Mouse (Mus musculus) heart, embryonic 15.5 days (tissue): ENCODE measurements around the gene Loxl3. TPM values are rescaled to one million over a fixed set of nuclear protein-coding genes. Genes with fewer than 3 reads are reported as not detected.

Experiments
- ATAC-seq: fragments of 200-750 bp; cut with Nextera tagmentation; replicated peaks from 2 replicates; pipeline ENCODE4 v1.8.0; 2017; ENCODE audit warnings: low read depth, moderate TSS enrichment; ENCODE audit not compliant: insufficient number of reproducible peaks, insufficient read depth, low FRiP score
- H3K27ac ChIP-seq: fragments of 300-500 bp; sonication (generic); 2 replicates; pipeline ENCODE4 v1.5.1; 2015; ENCODE audit warnings: mild to moderate bottlenecking, inconsistent platforms
- H3K27me3 ChIP-seq: fragments of 300-500 bp; sonication (generic); 2 replicates; pipeline ENCODE4 v1.6.1; 2015; ENCODE audit warnings: inconsistent platforms
- H3K36me3 ChIP-seq: fragments of 300-500 bp; sonication (generic); 2 replicates; pipeline ENCODE4 v1.6.1; 2015; ENCODE audit warnings: mild to moderate bottlenecking, inconsistent platforms
- H3K4me1 ChIP-seq: fragments of 300-500 bp; sonication (generic); replicated peaks from 2 replicates; pipeline ENCODE4 v1.6.1; 2015; ENCODE audit warnings: inconsistent platforms
- H3K4me2 ChIP-seq: fragments of 300-500 bp; sonication (generic); 2 replicates; pipeline ENCODE4 v1.6.1; 2015; ENCODE audit warnings: inconsistent platforms, mild to moderate bottlenecking, moderate library complexity
- H3K4me3 ChIP-seq: fragments of 300-500 bp; sonication (generic); 2 replicates; pipeline ENCODE4 v1.5.1; 2015; ENCODE audit warnings: mild to moderate bottlenecking, inconsistent platforms
- H3K9ac ChIP-seq: fragments of 300-500 bp; sonication (generic); 2 replicates; pipeline ENCODE4 v1.6.1; 2015; ENCODE audit warnings: mild to moderate bottlenecking, inconsistent platforms
- H3K9me3 ChIP-seq: fragments of 300-500 bp; sonication (generic); replicated peaks from 2 replicates; pipeline ENCODE4 v1.6.1; 2016; ENCODE audit warnings: inconsistent platforms
- WGBS: fragments of 180-500 bp; shearing (Covaris S2); methylation state at CpG from one replicate; pipeline ENCODE4 v1.1.7; 2015; ENCODE audit warnings: mixed read lengths; 5-methylcytosine and 5-hydroxymethylcytosine counted together
- polyA plus RNA-seq: library from polyadenylated mRNA; unstranded; fragments of >200 nt; fragmentation: Nextera tagmentation; extraction: Ambion mirVana; gene quantifications from 2 replicates; pipeline ENCODE4 v1.2.1, GENCODE M21; 2015

The Loxl3 gene
- polyA plus RNA-seq, 1 experiment from 2014 or later = 7.5 TPM

DNA sequence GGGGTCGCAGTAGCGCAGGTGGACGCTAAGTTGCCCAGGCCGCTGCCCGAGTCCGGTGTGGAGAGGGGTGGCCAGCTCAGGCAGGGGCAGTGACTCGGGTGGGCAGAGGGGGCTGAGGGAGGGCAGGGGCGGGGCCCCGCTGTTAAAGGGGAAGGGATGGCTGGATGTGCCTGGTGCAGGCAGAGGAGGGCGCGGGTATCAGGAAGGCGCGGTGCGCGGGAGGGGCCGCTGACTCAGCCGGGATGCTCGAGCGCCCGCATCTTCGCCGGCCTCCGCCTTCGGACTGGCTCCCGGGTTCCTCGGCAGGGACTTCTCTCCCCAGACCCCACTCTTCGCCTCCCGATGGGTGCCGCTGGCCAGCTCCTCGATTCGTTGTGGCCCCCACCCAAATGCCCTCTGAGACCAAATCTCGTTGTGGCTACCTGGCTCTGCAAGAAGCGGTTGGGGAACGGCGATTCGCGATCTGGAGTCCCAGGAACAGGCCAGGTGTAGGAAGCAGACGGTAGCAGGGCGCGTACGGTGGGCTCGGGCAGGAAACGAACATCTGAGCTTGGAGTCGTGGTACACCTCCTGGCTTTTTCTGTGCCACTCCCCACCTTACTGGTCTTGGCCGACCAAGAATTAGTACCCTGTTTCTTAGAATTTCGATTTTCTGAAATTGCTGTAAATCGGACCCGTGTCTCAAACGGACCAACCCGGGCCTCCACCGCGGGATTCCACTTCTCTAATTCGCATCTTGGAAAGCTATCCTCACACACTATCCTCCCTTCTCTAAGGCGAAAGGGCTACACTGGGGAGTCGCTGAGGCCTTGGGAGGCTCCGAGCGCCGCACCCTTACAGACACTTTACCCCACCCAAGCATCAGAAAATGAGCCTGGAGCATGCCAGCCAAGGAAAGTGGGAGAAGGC lies 36.6 kb downstream of the Loxl3 start:
- Histone ChIP-seq H3K4me3 (peak overlapping the region; percentile 37), H3K36me3 (no peaks in the 10 kb centered on the region), H3K4me2 (peak overlapping the region; percentile 45), H3K9me3 (no peaks in the 10 kb centered on the region), H3K27ac (no peak overlapping the region), H3K4me1 (peaks cover 30% of the 10 kb centered on the region), H3K9ac (no peak overlapping the region), H3K27me3 (peaks cover 99% of the 10 kb centered on the region)
- WGBS = 1% methylated on average over 55 of the region's 58 CpGs
- ATAC-seq = no peak; the same call in 1 of the 2 replicates

GRCm38 (mm10) chr6:83071220-83071619 lies 37.2 kb downstream of the Loxl3 start:
- Histone ChIP-seq H3K36me3 (no peaks in the 10 kb centered on the region), H3K9ac (no peak overlapping the region), H3K27ac (no peak overlapping the region), H3K9me3 (no peaks in the 10 kb centered on the region), H3K4me2 (no peak overlapping the region), H3K27me3 (peaks cover 99% of the 10 kb centered on the region), H3K4me3 (peak overlapping the region; percentile 10; the same call in 1 of the 2 replicates), H3K4me1 (peaks cover 30% of the 10 kb centered on the region)
- WGBS = 3% methylated on average over 22 of the region's 24 CpGs
- peak; percentile 61; the same call in 1 of the 2 replicates for ATAC-seq

GRCm38 (mm10) chr6:83074979-83075378 lies 41.0 kb downstream of the Loxl3 start:
- Histone ChIP-seq H3K36me3 (no peaks in the 10 kb centered on the region), H3K4me1 (peaks cover 26% of the 10 kb centered on the region), H3K4me3 (no peak overlapping the region), H3K27me3 (peaks cover 74% of the 10 kb centered on the region), H3K9ac (no peak overlapping the region), H3K9me3 (no peaks in the 10 kb centered on the region), H3K27ac (no peak overlapping the region), H3K4me2 (no peak overlapping the region)
- WGBS = 8% methylated on average over 2 of the region's 2 CpGs
- no peak for ATAC-seq

DNA sequence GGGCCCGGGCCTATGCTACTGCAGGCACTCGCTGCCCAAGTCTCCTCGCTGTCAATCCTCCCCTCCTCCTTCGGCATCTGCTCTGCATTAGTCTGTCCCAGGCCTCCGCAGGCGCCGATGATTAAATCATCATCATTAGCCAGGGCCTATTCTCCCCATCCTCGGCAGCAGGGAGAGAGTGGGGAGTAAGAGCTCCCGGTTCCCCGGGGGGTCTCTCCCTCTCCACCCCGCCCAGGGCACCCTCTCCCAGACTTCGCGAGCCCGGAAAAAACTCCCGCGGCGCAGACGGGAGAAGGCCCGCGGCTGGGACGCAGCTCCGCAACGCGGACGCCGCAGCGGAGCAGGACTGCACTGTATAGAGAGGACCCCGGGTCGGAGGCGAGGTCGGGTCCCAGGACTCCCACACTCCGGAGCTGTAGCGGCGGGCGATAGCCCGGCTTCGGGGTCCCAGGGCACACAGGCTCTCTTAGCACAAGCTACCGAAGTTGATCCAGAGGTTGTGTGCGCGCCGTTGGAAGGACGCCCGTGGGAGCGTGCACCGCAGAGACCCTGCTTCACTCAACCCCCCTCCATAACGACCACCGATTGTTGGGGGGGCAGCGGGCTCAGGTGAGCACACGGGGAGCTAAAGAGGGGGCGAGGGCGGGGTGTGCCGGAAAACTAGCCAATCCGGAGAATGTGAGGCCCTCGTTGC lies 43.8 kb downstream of the Loxl3 start, which contains the start of gene Pcgf1:
Gene Pcgf1 (plus strand): TSS at position 240 of the 694 bp plus-strand sequence.
- Histone ChIP-seq H3K27ac (peak within 1 kb of the TSS; percentile 86), H3K9ac (peak within 1 kb of the TSS; percentile 83), H3K4me3 (peak within 1 kb of the TSS; percentile 84), H3K27me3 (peaks cover 56% of the 10 kb centered on the region), H3K4me1 (peaks cover 13% of the 10 kb centered on the region), H3K9me3 (no peaks in the 10 kb centered on the region), H3K4me2 (peak within 1 kb of the TSS; percentile 99), H3K36me3 (peaks cover 14% of the 10 kb centered on the region)
- 1% methylated on average over 54 of the region's 54 CpGs for WGBS
- peak; percentile 53 for ATAC-seq

DNA sequence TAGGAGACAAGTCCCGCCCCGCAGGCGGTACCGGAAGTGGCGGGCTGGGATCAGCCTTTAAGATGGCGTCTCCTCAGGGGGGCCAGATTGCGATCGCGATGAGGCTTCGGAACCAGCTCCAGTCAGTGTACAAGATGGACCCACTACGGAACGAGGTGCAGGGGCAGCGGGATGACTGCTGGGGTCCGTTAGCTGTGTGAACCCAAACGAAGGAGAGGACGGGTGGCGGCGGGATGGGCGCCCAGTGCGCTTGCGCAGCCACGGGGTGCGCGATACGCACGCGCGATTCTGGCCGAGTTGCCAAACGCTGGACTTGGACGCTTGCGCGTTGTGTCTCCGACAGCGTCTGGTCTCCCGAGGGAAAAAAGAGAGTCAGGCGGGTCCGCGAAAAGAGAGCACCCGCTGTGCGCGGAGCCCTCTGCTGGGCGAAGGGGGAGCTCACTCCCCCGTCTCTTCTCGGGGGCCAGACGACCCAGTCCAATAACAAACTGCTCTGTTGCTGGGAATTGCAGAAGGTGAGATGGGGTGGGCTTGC lies 44.4 kb downstream of the Loxl3 start:
- H3K27me3 ChIP-seq = peaks cover 58% of the 10 kb centered on the region
- peak overlapping the region; percentile 86 for H3K27ac ChIP-seq
- ATAC-seq = peak; percentile 92
- peaks cover 13% of the 10 kb centered on the region for H3K4me1 ChIP-seq
- under 1% methylated on average over 46 of the region's 46 CpGs for WGBS
- peak overlapping the region; percentile 83 for H3K9ac ChIP-seq
- peak overlapping the region; percentile 99 for H3K4me2 ChIP-seq
- peak overlapping the region; percentile 84 for H3K4me3 ChIP-seq
- H3K9me3 ChIP-seq = no peaks in the 10 kb centered on the region
- H3K36me3 ChIP-seq = peaks cover 14% of the 10 kb centered on the region

- Histone ChIP-seq H3K9me3 (no peaks in the 10 kb centered on the region), H3K4me2 (no peak overlapping the region), H3K4me1 (peaks cover 13% of the 10 kb centered on the region), H3K9ac (no peak overlapping the region), H3K27ac (no peak overlapping the region), H3K4me3 (no peak overlapping the region), H3K27me3 (peaks cover 58% of the 10 kb centered on the region), H3K36me3 (peaks cover 14% of the 10 kb centered on the region)
- no peak for ATAC-seq
- WGBS = 92% methylated on average over 5 of the region's 5 CpGs
Observed at GRCm38 (mm10) chr6:83080210-83080609, 46.2 kb downstream of the Loxl3 start.

- peaks cover 14% of the 10 kb centered on the region for H3K36me3 ChIP-seq
- no peak overlapping the region for H3K9ac ChIP-seq
- peaks cover 29% of the 10 kb centered on the region for H3K4me1 ChIP-seq
- 23% methylated on average over 5 of the region's 5 CpGs for WGBS
- H3K4me2 ChIP-seq = no peak overlapping the region
- no peaks in the 10 kb centered on the region for H3K9me3 ChIP-seq
- no peak for ATAC-seq
- no peak overlapping the region for H3K27ac ChIP-seq
- H3K27me3 ChIP-seq = peaks cover 66% of the 10 kb centered on the region
- H3K4me3 ChIP-seq = no peak overlapping the region
Observed at GRCm38 (mm10) chr6:83083497-83083896, 49.5 kb downstream of the Loxl3 start.

DNA sequence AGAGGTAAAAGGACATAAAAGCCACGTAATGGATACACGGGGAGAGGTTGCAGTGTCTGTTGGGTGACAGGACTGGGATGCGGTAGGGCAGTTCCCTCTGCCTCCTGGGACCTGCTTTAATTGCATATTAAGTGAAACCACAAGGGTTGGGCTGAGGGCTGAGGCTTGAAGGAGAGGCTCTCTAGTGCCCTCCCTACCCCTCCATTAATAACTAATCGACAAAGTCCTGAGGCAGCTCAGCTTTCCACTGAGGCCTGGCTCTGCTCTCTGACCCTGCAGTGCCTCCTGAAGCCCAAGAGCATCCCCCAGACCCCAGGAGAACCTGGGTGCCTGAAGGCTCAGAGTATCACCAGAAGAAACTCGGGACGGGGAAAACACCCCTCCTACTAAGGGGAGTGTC lies 50.5 kb downstream of the Loxl3 start:
- no peak overlapping the region for H3K4me2 ChIP-seq
- peaks cover 21% of the 10 kb centered on the region for H3K4me1 ChIP-seq
- no peak overlapping the region for H3K9ac ChIP-seq
- no peak for ATAC-seq
- H3K27ac ChIP-seq = no peak overlapping the region
- no peaks in the 10 kb centered on the region for H3K9me3 ChIP-seq
- H3K27me3 ChIP-seq = peaks cover 74% of the 10 kb centered on the region
- 15% methylated on average over 6 of the region's 6 CpGs for WGBS
- peaks cover 14% of the 10 kb centered on the region for H3K36me3 ChIP-seq
- no peak overlapping the region for H3K4me3 ChIP-seq

GRCm38 (mm10) chr6:83086121-83087035 lies 52.4 kb downstream of the Loxl3 start, which contains the start of gene Lbx2:
Lbx2 (plus strand) TSS chr6:83086367.
- H3K4me2 ChIP-seq = peak within 1 kb of the TSS; percentile 67
- H3K9ac ChIP-seq = peak within 1 kb of the TSS; percentile 47; the same call in 1 of the 2 replicates
- WGBS = 4% methylated on average over 42 of the region's 42 CpGs
- peaks cover 85% of the 10 kb centered on the region for H3K27me3 ChIP-seq
- H3K27ac ChIP-seq = no peak within 1 kb of the TSS
- H3K9me3 ChIP-seq = no peaks in the 10 kb centered on the region
- peaks cover 20% of the 10 kb centered on the region for H3K4me1 ChIP-seq
- H3K4me3 ChIP-seq = peak within 1 kb of the TSS; percentile 45
- peaks cover 10% of the 10 kb centered on the region for H3K36me3 ChIP-seq
- ATAC-seq = no peak

GRCm38 (mm10) chr6:83087205-83087925 lies 53.4 kb downstream of the Loxl3 start:
- peak overlapping the region; percentile 45 for H3K4me3 ChIP-seq
- no peaks in the 10 kb centered on the region for H3K9me3 ChIP-seq
- H3K4me2 ChIP-seq = peak overlapping the region; percentile 67
- peaks cover 2% of the 10 kb centered on the region for H3K36me3 ChIP-seq
- no peak overlapping the region for H3K27ac ChIP-seq
- H3K27me3 ChIP-seq = peaks cover 79% of the 10 kb centered on the region
- 2% methylated on average over 47 of the region's 47 CpGs for WGBS
- peaks cover 20% of the 10 kb centered on the region for H3K4me1 ChIP-seq
- no peak for ATAC-seq
- H3K9ac ChIP-seq = peak overlapping the region; percentile 47
